Mouse (Mus musculus): ENCODE results near the gene Crocc. TPM values are rescaled to one million over a fixed set of nuclear protein-coding genes. Genes with fewer than 3 reads are reported as not detected.

The Crocc gene
- 14.3 and 15.3 TPM in 2 replicates for polyA plus RNA-seq (2014; fragmentation: Nextera tagmentation; extraction: Ambion mirVana)

- H3K27ac ChIP-seq (ENCODE audit: low read depth, low read length): peak within 1 kb of the TSS; percentile 85
- H3K9ac ChIP-seq (ENCODE audit: low read length): peak within 1 kb of the TSS; percentile 82
- no peaks in the 10 kb centered on the region for H3K9me3 ChIP-seq (ENCODE audit: control insufficient read depth, low read length)
- DNase-seq (ENCODE audit: low spot score) (peak; percentile 100), ATAC-seq (replicated peaks; ENCODE audit: low FRiP score) (peak; percentile 93)
- H3K4me2 ChIP-seq (ENCODE audit: low read depth, low read length, severe bottlenecking): peak within 1 kb of the TSS; percentile 80
- H3K27me3 ChIP-seq (ENCODE audit: control insufficient read depth, insufficient read depth, low read length): no peaks in the 10 kb centered on the region
- under 1% methylated on average over 76 of the region's 77 CpGs for WGBS
- peak within 1 kb of the TSS; percentile 62 for H3K4me3 ChIP-seq (ENCODE audit: low read depth, low read length)
- no peaks in the 10 kb centered on the region for H3K36me3 ChIP-seq (ENCODE audit: control insufficient read depth, insufficient read depth, low read length)
- 0 out of 2 replicates have a peak, but pooled peaks cover 4% of the 10 kb centered on the region for H3K4me1 ChIP-seq (replicated peaks; ENCODE audit: control insufficient read depth, insufficient read depth, low read length)
These were observed at the start of gene Crocc for GRCm38 (mm10) chr4:141060426-141061301. TSS of gene Crocc (minus strand) at chr4:141060550.

GRCm38 (mm10) chr4:141108196-141108732, 47.9 kb upstream of the Crocc start:
- Histone ChIP-seq H3K4me2 (ENCODE audit: low read depth, low read length, severe bottlenecking) (no peak overlapping the region), H3K27ac (ENCODE audit: low read depth, low read length) (no peak overlapping the region), H3K9ac (ENCODE audit: low read length) (no peak overlapping the region), H3K9me3 (ENCODE audit: control insufficient read depth, low read length) (no peaks in the 10 kb centered on the region), H3K4me1 (replicated peaks; ENCODE audit: control insufficient read depth, insufficient read depth, low read length) (no peaks in the 10 kb centered on the region), H3K27me3 (ENCODE audit: control insufficient read depth, insufficient read depth, low read length) (no peaks in the 10 kb centered on the region), H3K36me3 (ENCODE audit: control insufficient read depth, insufficient read depth, low read length) (no peaks in the 10 kb centered on the region; the same call in 1 of the 2 replicates), H3K4me3 (ENCODE audit: low read depth, low read length) (no peak overlapping the region)
- no peak for ATAC-seq (replicated peaks; ENCODE audit: low FRiP score)
- DNase-seq (ENCODE audit: low spot score): no peak
- 53% methylated on average over 10 of the region's 10 CpGs for WGBS

GRCm38 (mm10) chr4:141106526-141107183, 46.3 kb upstream of the Crocc start:
- Histone ChIP-seq H3K27me3 (ENCODE audit: control insufficient read depth, insufficient read depth, low read length) (no peaks in the 10 kb centered on the region), H3K4me2 (ENCODE audit: low read depth, low read length, severe bottlenecking) (no peak overlapping the region), H3K36me3 (ENCODE audit: control insufficient read depth, insufficient read depth, low read length) (no peaks in the 10 kb centered on the region), H3K9ac (ENCODE audit: low read length) (no peak overlapping the region), H3K9me3 (ENCODE audit: control insufficient read depth, low read length) (no peaks in the 10 kb centered on the region), H3K27ac (ENCODE audit: low read depth, low read length) (no peak overlapping the region), H3K4me1 (replicated peaks; ENCODE audit: control insufficient read depth, insufficient read depth, low read length) (no peaks in the 10 kb centered on the region), H3K4me3 (ENCODE audit: low read depth, low read length) (no peak overlapping the region)
- 85% methylated on average over 16 of the region's 16 CpGs for WGBS
- DNase-seq (ENCODE audit: low spot score) (no peak), ATAC-seq (replicated peaks; ENCODE audit: low FRiP score) (no peak)

- no peak overlapping the region for H3K9ac ChIP-seq (ENCODE audit: low read length)
- H3K4me2 ChIP-seq (ENCODE audit: low read depth, low read length, severe bottlenecking): no peak overlapping the region
- no peaks in the 10 kb centered on the region for H3K4me1 ChIP-seq (replicated peaks; ENCODE audit: control insufficient read depth, insufficient read depth, low read length)
- WGBS: 65% methylated on average over 6 of the region's 6 CpGs
- DNase-seq (ENCODE audit: low spot score) (no peak), ATAC-seq (replicated peaks; ENCODE audit: low FRiP score) (no peak)
- no peak overlapping the region for H3K27ac ChIP-seq (ENCODE audit: low read depth, low read length)
- no peaks in the 10 kb centered on the region for H3K27me3 ChIP-seq (ENCODE audit: control insufficient read depth, insufficient read depth, low read length)
- no peaks in the 10 kb centered on the region for H3K9me3 ChIP-seq (ENCODE audit: control insufficient read depth, low read length)
- H3K4me3 ChIP-seq (ENCODE audit: low read depth, low read length): no peak overlapping the region
- H3K36me3 ChIP-seq (ENCODE audit: control insufficient read depth, insufficient read depth, low read length): no peaks in the 10 kb centered on the region
These were observed 41.5 kb upstream of the Crocc start for GRCm38 (mm10) chr4:141101855-141102254.

- Histone ChIP-seq H3K9me3 (ENCODE audit: control insufficient read depth, low read length) (no peaks in the 10 kb centered on the region), H3K36me3 (ENCODE audit: control insufficient read depth, insufficient read depth, low read length) (no peaks in the 10 kb centered on the region), H3K4me3 (ENCODE audit: low read depth, low read length) (no peak overlapping the region), H3K4me2 (ENCODE audit: low read depth, low read length, severe bottlenecking) (no peak overlapping the region), H3K4me1 (replicated peaks; ENCODE audit: control insufficient read depth, insufficient read depth, low read length) (no peaks in the 10 kb centered on the region), H3K9ac (ENCODE audit: low read length) (no peak overlapping the region), H3K27ac (ENCODE audit: low read depth, low read length) (no peak overlapping the region), H3K27me3 (ENCODE audit: control insufficient read depth, insufficient read depth, low read length) (no peaks in the 10 kb centered on the region)
- no peak for DNase-seq (ENCODE audit: low spot score)
- no peak for ATAC-seq (replicated peaks; ENCODE audit: low FRiP score)
- 91% methylated on average over 9 of the region's 9 CpGs for WGBS
These were observed 40.9 kb upstream of the Crocc start for GRCm38 (mm10) chr4:141101291-141101690.

GRCm38 (mm10) chr4:141099956-141100355, 39.6 kb upstream of the Crocc start:
- H3K27ac ChIP-seq (ENCODE audit: low read depth, low read length): no peak overlapping the region
- no peaks in the 10 kb centered on the region for H3K36me3 ChIP-seq (ENCODE audit: control insufficient read depth, insufficient read depth, low read length)
- no peaks in the 10 kb centered on the region for H3K27me3 ChIP-seq (ENCODE audit: control insufficient read depth, insufficient read depth, low read length)
- no peak overlapping the region for H3K4me2 ChIP-seq (ENCODE audit: low read depth, low read length, severe bottlenecking)
- no peak overlapping the region for H3K4me3 ChIP-seq (ENCODE audit: low read depth, low read length)
- DNase-seq (ENCODE audit: low spot score) (no peak), ATAC-seq (replicated peaks; ENCODE audit: low FRiP score) (no peak)
- WGBS: 87% methylated on average over 5 of the region's 5 CpGs
- H3K4me1 ChIP-seq (replicated peaks; ENCODE audit: control insufficient read depth, insufficient read depth, low read length): no peaks in the 10 kb centered on the region
- H3K9me3 ChIP-seq (ENCODE audit: control insufficient read depth, low read length): no peaks in the 10 kb centered on the region
- no peak overlapping the region for H3K9ac ChIP-seq (ENCODE audit: low read length)

- Histone ChIP-seq H3K4me2 (ENCODE audit: low read depth, low read length, severe bottlenecking) (no peak overlapping the region), H3K4me1 (replicated peaks; ENCODE audit: control insufficient read depth, insufficient read depth, low read length) (no peaks in the 10 kb centered on the region), H3K36me3 (ENCODE audit: control insufficient read depth, insufficient read depth, low read length) (no peaks in the 10 kb centered on the region), H3K9ac (ENCODE audit: low read length) (no peak overlapping the region), H3K27ac (ENCODE audit: low read depth, low read length) (no peak overlapping the region), H3K27me3 (ENCODE audit: control insufficient read depth, insufficient read depth, low read length) (no peaks in the 10 kb centered on the region), H3K4me3 (ENCODE audit: low read depth, low read length) (no peak overlapping the region), H3K9me3 (ENCODE audit: control insufficient read depth, low read length) (no peaks in the 10 kb centered on the region)
- ATAC-seq (replicated peaks; ENCODE audit: low FRiP score) (no peak), DNase-seq (ENCODE audit: low spot score) (no peak)
- WGBS: 80% methylated on average over 4 of the region's 4 CpGs
These were observed 38.6 kb upstream of the Crocc start for GRCm38 (mm10) chr4:141098935-141099334.

- H3K36me3 ChIP-seq (ENCODE audit: control insufficient read depth, insufficient read depth, low read length): no peaks in the 10 kb centered on the region
- H3K4me3 ChIP-seq (ENCODE audit: low read depth, low read length): no peak overlapping the region
- H3K9ac ChIP-seq (ENCODE audit: low read length): no peak overlapping the region
- H3K27me3 ChIP-seq (ENCODE audit: control insufficient read depth, insufficient read depth, low read length): no peaks in the 10 kb centered on the region
- H3K9me3 ChIP-seq (ENCODE audit: control insufficient read depth, low read length): no peaks in the 10 kb centered on the region
- no peak for DNase-seq (ENCODE audit: low spot score)
- no peak overlapping the region for H3K27ac ChIP-seq (ENCODE audit: low read depth, low read length)
- ATAC-seq (replicated peaks; ENCODE audit: low FRiP score): no peak
- H3K4me2 ChIP-seq (ENCODE audit: low read depth, low read length, severe bottlenecking): no peak overlapping the region
- no peaks in the 10 kb centered on the region for H3K4me1 ChIP-seq (replicated peaks; ENCODE audit: control insufficient read depth, insufficient read depth, low read length)
- WGBS: 11% methylated on average over 9 of the region's 9 CpGs
These were observed 36.4 kb upstream of the Crocc start for GRCm38 (mm10) chr4:141096710-141097109.
